Mouse (Mus musculus): ENCODE results near the gene Mecp2. TPM values are rescaled to one million over a fixed set of nuclear protein-coding genes. Genes with fewer than 3 reads are reported as not detected.
A peak's percentile ranks its signal among the peaks of the same experiment; 100 is the strongest.
"Not testable (repeated sequence)": the region's sequence is repeated elsewhere in the genome, so short reads cannot be mapped to it uniquely, and the experiment has no call there.

The Mecp2 gene
- 13.7 and 25.1 TPM in 2 replicates for polyA plus RNA-seq (2012; ENCODE audit: insufficient read depth, low replicate concordance)

GRCm38 (mm10) chrX:74135263-74135662, at the start of gene Mecp2:
Gene Mecp2, minus strand, starts transcription at chrX:74135363.
- H3K27me3 ChIP-seq (replicated peaks), result peaks cover 40% of the 10 kb centered on the region
- not testable (repeated sequence) for H3K4me1 ChIP-seq; H3K9me3 ChIP-seq; H3K4me3 ChIP-seq (replicated peaks); H3K36me3 ChIP-seq (replicated peaks; ENCODE audit: low read length)

GRCm38 (mm10) chrX:74176959-74177358, 41.8 kb upstream of the Mecp2 start, which contains the start of gene Tktl1:
Gene Tktl1, plus strand, starts transcription at chrX:74177259.
- no peak within 1 kb of the TSS for H3K4me3 ChIP-seq (replicated peaks)
- peaks cover 11% of the 10 kb centered on the region; the same call in 1 of the 2 replicates for H3K9me3 ChIP-seq
- no peaks in the 10 kb centered on the region for H3K36me3 ChIP-seq (replicated peaks; ENCODE audit: low read length)
- no peaks in the 10 kb centered on the region for H3K4me1 ChIP-seq
- H3K27me3 ChIP-seq (replicated peaks), result peaks cover 12% of the 10 kb centered on the region
- TF ChIP-seq FLI1 (IDR thresholded peaks at IDR 0.05; ENCODE audit: low read length), result no peak
- TF ChIP-seq GATA1 (IDR thresholded peaks at IDR 0.05; ENCODE audit: borderline replicate concordance, low read length), result no peak

GRCm38 (mm10) chrX:74167738-74168137, 32.6 kb upstream of the Mecp2 start, which contains the start of gene Tex28:
Gene Tex28, minus strand, starts transcription at chrX:74167838.
- Histone ChIP-seq H3K27me3 (replicated peaks) (peaks cover 6% of the 10 kb centered on the region), H3K4me1 (no peaks in the 10 kb centered on the region), H3K4me3 (replicated peaks) (no peak within 1 kb of the TSS), H3K36me3 (replicated peaks; ENCODE audit: low read length) (no peaks in the 10 kb centered on the region), H3K9me3 (no peaks in the 10 kb centered on the region)
- TF ChIP-seq FLI1 (IDR thresholded peaks at IDR 0.05; ENCODE audit: low read length) (no peak), GATA1 (IDR thresholded peaks at IDR 0.05; ENCODE audit: borderline replicate concordance, low read length) (no peak)

GRCm38 (mm10) chrX:74127164-74127563, 8.0 kb downstream of the Mecp2 start, which contains the start of gene Opn1mw:
Gene Opn1mw, plus strand, starts transcription at chrX:74127464.
- H3K4me1 ChIP-seq, result no peaks in the 10 kb centered on the region
- peaks cover 25% of the 10 kb centered on the region for H3K27me3 ChIP-seq (replicated peaks)
- no peak within 1 kb of the TSS for H3K4me3 ChIP-seq (replicated peaks)
- no peaks in the 10 kb centered on the region for H3K9me3 ChIP-seq
- no peak for TF ChIP-seq GATA1 (IDR thresholded peaks at IDR 0.05; ENCODE audit: borderline replicate concordance, low read length)
- no peak for TF ChIP-seq FLI1 (IDR thresholded peaks at IDR 0.05; ENCODE audit: low read length)
- H3K36me3 ChIP-seq (replicated peaks; ENCODE audit: low read length), result no peaks in the 10 kb centered on the region

- Histone ChIP-seq H3K4me1 (no peaks in the 10 kb centered on the region), H3K9me3 (no peaks in the 10 kb centered on the region), H3K27me3 (replicated peaks) (peaks cover 20% of the 10 kb centered on the region), H3K36me3 (replicated peaks; ENCODE audit: low read length) (no peaks in the 10 kb centered on the region), H3K4me3 (replicated peaks) (no peak overlapping the region)
- no peak for TF ChIP-seq GATA1 (IDR thresholded peaks at IDR 0.05; ENCODE audit: borderline replicate concordance, low read length)
- TF ChIP-seq FLI1 (IDR thresholded peaks at IDR 0.05; ENCODE audit: low read length), result no peak
These were observed 10.2 kb downstream of the Mecp2 start for GRCm38 (mm10) chrX:74124975-74125374.

GRCm38 (mm10) chrX:74115511-74115910, 19.7 kb downstream of the Mecp2 start:
- Histone ChIP-seq H3K27me3 (replicated peaks) (peaks cover 4% of the 10 kb centered on the region), H3K4me1 (no peaks in the 10 kb centered on the region), H3K4me3 (replicated peaks) (peak overlapping the region; percentile 91), H3K9me3 (no peaks in the 10 kb centered on the region), H3K36me3 (replicated peaks; ENCODE audit: low read length) (no peaks in the 10 kb centered on the region)
- TF ChIP-seq FLI1 (IDR thresholded peaks at IDR 0.05; ENCODE audit: low read length) (no peak), GATA1 (IDR thresholded peaks at IDR 0.05; ENCODE audit: borderline replicate concordance, low read length) (no peak)

- H3K36me3 ChIP-seq (replicated peaks; ENCODE audit: low read length), result no peaks in the 10 kb centered on the region
- no peaks in the 10 kb centered on the region; the same call in 1 of the 2 replicates for H3K4me1 ChIP-seq
- H3K9me3 ChIP-seq, result no peaks in the 10 kb centered on the region
- TF ChIP-seq FLI1 (IDR thresholded peaks at IDR 0.05; ENCODE audit: low read length) (no peak), GATA1 (IDR thresholded peaks at IDR 0.05; ENCODE audit: borderline replicate concordance, low read length) (no peak)
- H3K27me3 ChIP-seq (replicated peaks), result peaks cover 7% of the 10 kb centered on the region
- no peak overlapping the region for H3K4me3 ChIP-seq (replicated peaks)
These were observed 21.1 kb downstream of the Mecp2 start for GRCm38 (mm10) chrX:74114036-74114435.

GRCm38 (mm10) chrX:74108747-74109146, 26.4 kb downstream of the Mecp2 start:
- Histone ChIP-seq H3K4me3 (replicated peaks) (no peak overlapping the region), H3K27me3 (replicated peaks) (peaks cover 5% of the 10 kb centered on the region), H3K4me1 (peaks cover 17% of the 10 kb centered on the region), H3K9me3 (no peaks in the 10 kb centered on the region), H3K36me3 (replicated peaks; ENCODE audit: low read length) (no peaks in the 10 kb centered on the region)
- TF ChIP-seq GATA1 (IDR thresholded peaks at IDR 0.05; ENCODE audit: borderline replicate concordance, low read length) (no peak), FLI1 (IDR thresholded peaks at IDR 0.05; ENCODE audit: low read length) (no peak)

- Histone ChIP-seq H3K4me1 (peaks cover 22% of the 10 kb centered on the region), H3K36me3 (replicated peaks; ENCODE audit: low read length) (no peaks in the 10 kb centered on the region), H3K9me3 (no peaks in the 10 kb centered on the region), H3K4me3 (replicated peaks) (no peak overlapping the region), H3K27me3 (replicated peaks) (peaks cover 9% of the 10 kb centered on the region)
- TF ChIP-seq FLI1 (IDR thresholded peaks at IDR 0.05; ENCODE audit: low read length), result no peak
- no peak for TF ChIP-seq GATA1 (IDR thresholded peaks at IDR 0.05; ENCODE audit: borderline replicate concordance, low read length)
These were observed 29.2 kb downstream of the Mecp2 start for GRCm38 (mm10) chrX:74105916-74106315.

- H3K27me3 ChIP-seq (replicated peaks), result peaks cover 4% of the 10 kb centered on the region
- peaks cover 12% of the 10 kb centered on the region for H3K9me3 ChIP-seq
- H3K36me3 ChIP-seq (replicated peaks; ENCODE audit: low read length), result peaks cover 3% of the 10 kb centered on the region
- TF ChIP-seq GATA1 (IDR thresholded peaks at IDR 0.05; ENCODE audit: borderline replicate concordance, low read length), result no peak
- peaks cover 33% of the 10 kb centered on the region for H3K4me1 ChIP-seq
- no peak overlapping the region for H3K4me3 ChIP-seq (replicated peaks)
These were observed 31.5 kb downstream of the Mecp2 start for GRCm38 (mm10) chrX:74103457-74104188.

Data from megakaryocyte, embryonic 14.5 days (primary cell).